Mouse (Mus musculus): Measurements from ENCODE around the gene Chil1.

The Chil1 gene

DNA sequence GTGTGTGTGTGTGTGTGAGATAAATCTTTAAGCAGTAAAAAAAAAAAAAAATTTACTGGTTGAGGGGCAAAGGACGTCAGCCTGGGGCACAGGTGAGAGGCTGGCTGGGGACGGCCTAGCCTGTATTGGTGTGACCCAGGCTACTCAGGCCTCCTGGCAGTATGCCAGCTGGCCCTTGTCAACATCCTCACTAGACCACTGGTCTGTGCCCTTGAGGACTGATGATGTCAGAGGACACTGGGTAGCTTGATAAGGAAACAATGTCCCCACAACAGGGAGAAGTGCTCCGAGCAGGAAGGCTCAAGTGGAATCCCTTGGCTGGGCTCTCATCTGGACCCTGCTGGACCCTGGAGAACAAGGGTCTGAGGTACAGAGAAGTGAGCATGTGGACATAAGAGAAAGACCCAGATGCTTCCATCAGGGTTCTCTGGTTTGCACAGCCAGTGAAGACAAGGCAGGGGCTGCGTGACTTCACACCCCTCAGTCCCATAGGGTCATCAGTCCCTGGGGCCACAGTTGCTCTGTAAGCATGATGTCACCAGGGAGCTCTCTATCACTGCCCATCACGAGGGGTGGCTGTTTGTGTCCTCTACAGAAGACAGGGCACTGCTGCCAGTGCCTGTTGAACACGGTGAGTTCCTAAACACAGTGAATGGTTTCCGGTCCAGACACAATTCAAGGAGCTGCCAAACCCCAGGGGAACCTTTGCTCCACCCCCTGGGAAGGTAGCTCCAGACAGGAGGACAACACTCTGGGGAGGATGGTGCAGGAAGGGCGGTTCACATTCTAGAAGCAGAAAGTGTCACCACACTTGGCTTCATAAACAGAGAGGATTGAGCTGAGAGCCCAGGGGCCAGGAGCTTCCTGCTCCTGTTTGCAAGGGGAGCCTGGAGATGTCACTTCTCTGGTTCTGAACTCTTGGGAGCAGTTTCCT, 40.4 kb downstream of the Chil1 start:
- no peak for DNase-seq (ENCODE audit: low read depth, low spot score)
- H3K36me3 ChIP-seq (ENCODE audit: control insufficient read depth, insufficient read depth, low read length, poor library complexity, severe bottlenecking) = no peaks in the 10 kb centered on the region
- H3K27me3 ChIP-seq (ENCODE audit: control insufficient read depth, insufficient read depth, low read length, poor library complexity, severe bottlenecking) = no peaks in the 10 kb centered on the region

DNA sequence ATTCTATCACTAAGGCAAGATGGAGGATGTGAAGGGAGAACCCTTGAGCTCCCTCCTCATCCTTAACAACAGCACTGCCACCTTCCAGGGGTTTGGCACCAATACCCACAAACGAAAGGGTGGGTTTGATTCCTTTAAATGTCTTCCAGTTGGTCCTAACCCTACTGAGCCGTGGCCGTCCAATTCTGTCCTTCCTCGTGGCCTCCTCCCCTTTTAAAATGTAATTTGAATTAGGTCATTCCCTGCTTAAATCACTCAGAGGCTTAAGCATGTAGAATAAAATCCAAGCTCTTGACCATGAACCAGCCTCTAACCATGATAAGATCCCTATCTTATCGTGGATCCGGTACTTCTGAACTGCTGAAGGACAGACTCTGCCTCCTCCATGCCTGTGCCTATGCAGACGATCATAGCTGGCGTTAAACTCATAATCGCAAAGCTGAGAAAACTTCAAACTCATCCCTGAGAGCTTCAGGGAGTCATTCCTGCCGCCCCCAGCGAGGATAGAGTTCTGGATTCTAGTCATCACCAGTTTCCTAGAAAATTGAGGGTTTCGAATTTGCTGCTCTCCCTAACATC, 42.8 kb downstream of the Chil1 start:
- H3K27me3 ChIP-seq (ENCODE audit: control insufficient read depth, insufficient read depth, low read length, poor library complexity, severe bottlenecking) = no peaks in the 10 kb centered on the region
- no peaks in the 10 kb centered on the region for H3K36me3 ChIP-seq (ENCODE audit: control insufficient read depth, insufficient read depth, low read length, poor library complexity, severe bottlenecking)
- DNase-seq (ENCODE audit: low read depth, low spot score) = no peak

- DNase-seq (ENCODE audit: low read depth, low spot score) = no peak
- H3K36me3 ChIP-seq (ENCODE audit: control insufficient read depth, insufficient read depth, low read length, poor library complexity, severe bottlenecking) = no peaks in the 10 kb centered on the region
- no peaks in the 10 kb centered on the region for H3K27me3 ChIP-seq (ENCODE audit: control insufficient read depth, insufficient read depth, low read length, poor library complexity, severe bottlenecking)
Observed at GRCm38 (mm10) chr1:134225375-134225774, 43.4 kb downstream of the Chil1 start.

- no peak for DNase-seq (ENCODE audit: low read depth, low spot score)
- Histone ChIP-seq H3K36me3 (ENCODE audit: control insufficient read depth, insufficient read depth, low read length, poor library complexity, severe bottlenecking) (no peaks in the 10 kb centered on the region), H3K27me3 (ENCODE audit: control insufficient read depth, insufficient read depth, low read length, poor library complexity, severe bottlenecking) (no peaks in the 10 kb centered on the region)
Observed at GRCm38 (mm10) chr1:134226739-134227138, 44.8 kb downstream of the Chil1 start.

- no peak for DNase-seq (ENCODE audit: low read depth, low spot score)
- H3K27me3 ChIP-seq (ENCODE audit: control insufficient read depth, insufficient read depth, low read length, poor library complexity, severe bottlenecking) = no peaks in the 10 kb centered on the region
- no peaks in the 10 kb centered on the region for H3K36me3 ChIP-seq (ENCODE audit: control insufficient read depth, insufficient read depth, low read length, poor library complexity, severe bottlenecking)
Observed at GRCm38 (mm10) chr1:134229806-134230575, 48.0 kb downstream of the Chil1 start.

GRCm38 (mm10) chr1:134230638-134231228, 48.8 kb downstream of the Chil1 start:
- Histone ChIP-seq H3K27me3 (ENCODE audit: control insufficient read depth, insufficient read depth, low read length, poor library complexity, severe bottlenecking) (no peaks in the 10 kb centered on the region), H3K36me3 (ENCODE audit: control insufficient read depth, insufficient read depth, low read length, poor library complexity, severe bottlenecking) (no peaks in the 10 kb centered on the region)
- DNase-seq (ENCODE audit: low read depth, low spot score) = no peak

DNA sequence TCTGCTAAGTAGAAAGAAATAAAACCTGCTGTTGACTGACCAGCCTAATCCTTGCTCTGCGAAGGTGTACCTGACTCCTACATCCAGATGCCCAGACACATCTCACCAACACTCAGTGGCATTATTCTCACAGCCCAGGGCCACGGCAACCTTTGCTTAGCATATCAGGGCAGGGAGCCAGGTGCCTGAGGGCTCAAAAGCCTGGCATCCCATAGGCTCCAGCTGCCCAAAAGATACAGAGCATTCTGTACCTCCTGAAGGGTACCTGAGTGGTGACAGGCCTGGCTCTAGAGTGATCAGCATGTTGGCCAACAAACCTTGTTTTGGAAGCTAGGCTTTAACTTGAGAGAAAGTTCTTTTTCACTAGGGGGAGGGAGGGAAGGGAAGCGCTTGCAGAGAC, 49.3 kb downstream of the Chil1 start:
- no peak for DNase-seq (ENCODE audit: low read depth, low spot score)
- no peaks in the 10 kb centered on the region for H3K36me3 ChIP-seq (ENCODE audit: control insufficient read depth, insufficient read depth, low read length, poor library complexity, severe bottlenecking)
- H3K27me3 ChIP-seq (ENCODE audit: control insufficient read depth, insufficient read depth, low read length, poor library complexity, severe bottlenecking) = no peaks in the 10 kb centered on the region

GRCm38 (mm10) chr1:134231681-134232080, 49.7 kb downstream of the Chil1 start:
- no peaks in the 10 kb centered on the region for H3K36me3 ChIP-seq (ENCODE audit: control insufficient read depth, insufficient read depth, low read length, poor library complexity, severe bottlenecking)
- DNase-seq (ENCODE audit: low read depth, low spot score) = no peak
- H3K27me3 ChIP-seq (ENCODE audit: control insufficient read depth, insufficient read depth, low read length, poor library complexity, severe bottlenecking) = no peaks in the 10 kb centered on the region

DNA sequence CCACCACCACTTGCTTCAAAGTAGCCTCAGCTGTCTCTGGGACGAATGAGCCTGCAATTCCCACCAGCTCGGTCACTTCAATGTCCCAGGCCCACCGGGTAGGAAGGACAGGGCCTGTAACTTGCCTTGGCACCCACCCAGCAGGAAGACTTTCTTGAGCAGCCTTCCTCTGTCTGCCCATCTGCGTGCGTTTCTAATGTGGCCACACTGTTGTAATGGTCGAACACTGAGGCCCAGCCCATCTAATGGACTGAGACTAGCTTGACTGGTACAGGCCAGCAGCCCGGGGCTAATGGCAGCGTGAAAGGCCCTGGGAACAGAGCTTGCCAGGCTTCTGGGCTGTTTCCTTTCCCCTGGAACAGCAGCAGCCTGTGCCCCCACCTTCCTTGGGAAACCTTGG, 50.4 kb downstream of the Chil1 start:
- H3K36me3 ChIP-seq (ENCODE audit: control insufficient read depth, insufficient read depth, low read length, poor library complexity, severe bottlenecking) = no peaks in the 10 kb centered on the region
- no peak for DNase-seq (ENCODE audit: low read depth, low spot score)
- no peaks in the 10 kb centered on the region for H3K27me3 ChIP-seq (ENCODE audit: control insufficient read depth, insufficient read depth, low read length, poor library complexity, severe bottlenecking)

- H3K27me3 ChIP-seq (ENCODE audit: control insufficient read depth, insufficient read depth, low read length, poor library complexity, severe bottlenecking) = no peaks in the 10 kb centered on the region
- DNase-seq (ENCODE audit: low read depth, low spot score) = no peak
- H3K36me3 ChIP-seq (ENCODE audit: control insufficient read depth, insufficient read depth, low read length, poor library complexity, severe bottlenecking) = no peaks in the 10 kb centered on the region
Observed at GRCm38 (mm10) chr1:134232778-134233531, 51.0 kb downstream of the Chil1 start.

- Histone ChIP-seq H3K27me3 (ENCODE audit: control insufficient read depth, insufficient read depth, low read length, poor library complexity, severe bottlenecking) (no peaks in the 10 kb centered on the region), H3K36me3 (ENCODE audit: control insufficient read depth, insufficient read depth, low read length, poor library complexity, severe bottlenecking) (no peaks in the 10 kb centered on the region)
- DNase-seq (ENCODE audit: low read depth, low spot score) = no peak
Observed at GRCm38 (mm10) chr1:134233681-134234454, 51.9 kb downstream of the Chil1 start.

DNA sequence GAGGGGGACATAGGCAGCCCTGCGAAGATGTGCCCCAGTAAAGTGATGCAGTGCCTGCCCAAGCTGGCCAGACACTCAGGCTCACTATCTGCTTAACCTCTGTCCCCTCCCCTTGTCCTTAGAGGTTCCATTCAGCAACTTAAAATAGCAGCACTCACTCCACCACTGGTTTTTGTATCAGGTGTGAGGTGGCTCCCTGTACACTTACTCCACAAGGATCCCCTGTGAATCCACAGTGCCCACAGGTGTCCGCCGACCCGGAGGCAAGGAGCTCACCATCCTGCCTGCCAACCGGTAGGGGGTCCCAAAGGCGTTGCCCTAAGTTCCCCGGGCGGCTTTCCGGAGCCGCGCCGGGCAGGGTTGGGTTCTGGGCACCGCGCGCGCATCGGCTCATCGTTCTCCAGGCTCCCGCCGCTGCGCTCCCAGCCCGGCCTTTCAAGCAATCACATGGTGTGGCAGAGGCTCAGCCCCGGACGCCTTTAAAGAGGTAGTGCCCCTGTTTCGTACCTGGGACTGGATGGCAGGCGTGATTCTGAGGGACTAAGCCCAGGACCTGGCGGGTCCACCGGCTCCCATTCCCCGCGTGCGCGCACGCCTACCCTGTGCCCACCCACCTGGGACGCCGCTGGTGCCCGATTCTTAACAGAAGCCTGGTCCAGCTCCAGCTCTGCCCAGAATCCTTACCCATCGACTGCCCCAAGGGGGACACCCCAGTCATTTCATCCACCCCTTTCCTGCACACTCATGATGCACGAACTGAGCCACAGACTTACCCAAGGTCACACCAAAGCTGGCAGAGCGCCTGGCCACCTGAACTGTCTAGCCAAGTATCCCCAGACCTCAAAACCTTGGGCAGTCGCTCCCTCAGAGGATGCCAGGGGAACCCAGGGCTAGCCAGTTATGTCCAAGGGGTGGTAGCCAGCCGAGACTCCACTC, 52.7 kb downstream of the Chil1 start:
- H3K36me3 ChIP-seq (ENCODE audit: control insufficient read depth, insufficient read depth, low read length, poor library complexity, severe bottlenecking) = no peaks in the 10 kb centered on the region
- H3K27me3 ChIP-seq (ENCODE audit: control insufficient read depth, insufficient read depth, low read length, poor library complexity, severe bottlenecking) = no peaks in the 10 kb centered on the region
- no peak for DNase-seq (ENCODE audit: low read depth, low spot score)

- no peak for DNase-seq (ENCODE audit: low read depth, low spot score)
- Histone ChIP-seq H3K36me3 (ENCODE audit: control insufficient read depth, insufficient read depth, low read length, poor library complexity, severe bottlenecking) (no peaks in the 10 kb centered on the region), H3K27me3 (ENCODE audit: control insufficient read depth, insufficient read depth, low read length, poor library complexity, severe bottlenecking) (no peaks in the 10 kb centered on the region)
Observed at GRCm38 (mm10) chr1:134235391-134235921, 53.5 kb downstream of the Chil1 start, which contains the start of gene Adora1. Gene Adora1 (minus strand): TSS chr1:134235431.
